Comparison of ENCODE assay signal across 10 mouse cellular contexts in genomic region chr11:4803951-4804350, GRCm38 (mm10). TPM values are rescaled to one million over a fixed set of nuclear protein-coding genes. Genes with fewer than 3 reads are reported as not detected.
A peak's percentile ranks its signal among the peaks of the same experiment; 100 is the strongest.
DNase-seq lines count a peak whose midpoint lies in the region; ATAC-seq and TF ChIP-seq lines count a peak whose summit lies in the region.
"Had no signal": no experiment of that assay in that cellular context is flagged by ENCODE, and none has a peak within 500 bp of the region (broad histone marks: within the 10 kb centered on the region; RNA-seq: fewer than 3 reads in every experiment).

No protein-coding gene starts in this region.

- H3K4me1 ChIP-seq in embryonic facial prominence, embryonic 14.5 days (ENCODE audit: control insufficient read depth, insufficient read depth, low read length), result peaks cover 6% of the 10 kb centered on the region; the same call in 1 of the 2 replicates
- peaks cover 18% of the 10 kb centered on the region for H3K4me1 ChIP-seq in embryonic facial prominence, embryonic 10.5 days
- no peaks in the 10 kb centered on the region for H3K4me1 ChIP-seq in midbrain, postnatal 0 days (ENCODE audit: insufficient read depth, low read length)
- peaks cover 2% of the 10 kb centered on the region; the same call in 1 of the 2 replicates for H3K4me1 ChIP-seq in midbrain, embryonic 13.5 days (replicated peaks)
- H3K4me1 ChIP-seq in heart, embryonic 16.5 days (ENCODE audit: control insufficient read depth, insufficient read depth, low read length), result peaks cover 9% of the 10 kb centered on the region

- peak; percentile 29 for DNase-seq in embryonic facial prominence, embryonic 14.5 days (ENCODE audit: low spot score)
- no peak for DNase-seq in embryonic facial prominence, embryonic 10.5 days (ENCODE audit: low spot score)
- DNase-seq in midbrain, postnatal 0 days (ENCODE audit: low spot score), result peak; percentile 30
- peak; percentile 13 to 44 for DNase-seq in thymus, postnatal 36 days
- DNase-seq in retina, postnatal 1 day, result no peak
- no peak for DNase-seq in left cerebral cortex, postnatal 14 days (ENCODE audit: low spot score in 2 of 2)

- H3K27ac ChIP-seq in embryonic facial prominence, embryonic 14.5 days (replicated peaks; ENCODE audit: low read depth, low read length), result peak overlapping the region; percentile 33; the same call in 1 of the 2 replicates
- no peak overlapping the region for H3K27ac ChIP-seq in embryonic facial prominence, embryonic 10.5 days (replicated peaks)
- H3K27ac ChIP-seq in midbrain, postnatal 0 days (ENCODE audit: low read depth, low read length), result peak overlapping the region; percentile 57; the same call in 1 of the 2 replicates
- no peak overlapping the region for H3K27ac ChIP-seq in midbrain, embryonic 13.5 days
- H3K27ac ChIP-seq in heart, embryonic 16.5 days (ENCODE audit: low read length), result peak overlapping the region; percentile 39; the same call in 1 of the 2 replicates
- H3K27ac ChIP-seq: embryonic facial prominence, embryonic 12.5 days had no signal

- ATAC-seq in embryonic facial prominence, embryonic 14.5 days (ENCODE audit: low read depth), result no peak
- no peak for ATAC-seq in midbrain, postnatal 0 days (ENCODE audit: low FRiP score)
- ATAC-seq in midbrain, embryonic 13.5 days, result no peak
- no peak for ATAC-seq in heart, embryonic 16.5 days (replicated peaks; ENCODE audit: extremely low read depth, insufficient read depth, low FRiP score)
- ATAC-seq: midbrain, embryonic 16.5 days had no signal

- no peaks in the 10 kb centered on the region for H3K9me3 ChIP-seq in embryonic facial prominence, embryonic 14.5 days (ENCODE audit: control insufficient read depth, low read length)
- H3K9me3 ChIP-seq in embryonic facial prominence, embryonic 10.5 days, result no peaks in the 10 kb centered on the region
- H3K9me3 ChIP-seq in midbrain, postnatal 0 days (ENCODE audit: low read length), result no peaks in the 10 kb centered on the region
- no peaks in the 10 kb centered on the region for H3K9me3 ChIP-seq in midbrain, embryonic 13.5 days
- no peaks in the 10 kb centered on the region for H3K9me3 ChIP-seq in heart, embryonic 16.5 days (replicated peaks; ENCODE audit: control insufficient read depth, low read length)
- H3K9me3 ChIP-seq: embryonic facial prominence, embryonic 12.5 days had no signal

- 44% methylated on average over 7 of the region's 7 CpGs for WGBS in embryonic facial prominence, embryonic 14.5 days
- WGBS in embryonic facial prominence, embryonic 10.5 days, result 47% methylated on average over 7 of the region's 7 CpGs
- 54% methylated on average over 7 of the region's 7 CpGs for WGBS in midbrain, postnatal 0 days
- 52% methylated on average over 7 of the region's 7 CpGs for WGBS in midbrain, embryonic 13.5 days
- 24% methylated on average over 7 of the region's 7 CpGs for WGBS in heart, embryonic 16.5 days

- TF ChIP-seq CTCF in midbrain, postnatal 0 days (IDR thresholded peaks at IDR 0.05), result no peak

- H3K4me2 ChIP-seq in embryonic facial prominence, embryonic 14.5 days (ENCODE audit: low read depth, low read length), result no peak overlapping the region
- H3K4me2 ChIP-seq in midbrain, postnatal 0 days (ENCODE audit: low read depth, low read length, poor library complexity, severe bottlenecking), result no peak overlapping the region
- no peak overlapping the region for H3K4me2 ChIP-seq in midbrain, embryonic 13.5 days (replicated peaks)
- no peak overlapping the region for H3K4me2 ChIP-seq in heart, embryonic 16.5 days (ENCODE audit: low read depth, low read length)
- H3K4me2 ChIP-seq: embryonic facial prominence, embryonic 12.5 days had no signal

- no peaks in the 10 kb centered on the region for H3K27me3 ChIP-seq in embryonic facial prominence, embryonic 14.5 days (replicated peaks; ENCODE audit: control insufficient read depth, insufficient read depth, low read length)
- no peaks in the 10 kb centered on the region for H3K27me3 ChIP-seq in embryonic facial prominence, embryonic 10.5 days (replicated peaks; ENCODE audit: low read depth, poor library complexity, severe bottlenecking)
- H3K27me3 ChIP-seq in midbrain, postnatal 0 days (ENCODE audit: insufficient read depth, low read length), result no peaks in the 10 kb centered on the region
- H3K27me3 ChIP-seq in midbrain, embryonic 13.5 days, result no peaks in the 10 kb centered on the region
- H3K27me3 ChIP-seq in heart, embryonic 16.5 days (ENCODE audit: control insufficient read depth, insufficient read depth, low read length), result no peaks in the 10 kb centered on the region
- H3K27me3 ChIP-seq: embryonic facial prominence, embryonic 12.5 days had no signal

- no peak overlapping the region for H3K9ac ChIP-seq in embryonic facial prominence, embryonic 14.5 days (ENCODE audit: low read depth, low read length)
- H3K9ac ChIP-seq in midbrain, postnatal 0 days (replicated peaks; ENCODE audit: low read length, poor library complexity, severe bottlenecking), result no peak overlapping the region
- no peak overlapping the region for H3K9ac ChIP-seq in midbrain, embryonic 13.5 days (replicated peaks)
- no peak overlapping the region for H3K9ac ChIP-seq in heart, embryonic 16.5 days (ENCODE audit: low read length)
- H3K9ac ChIP-seq: embryonic facial prominence, embryonic 12.5 days had no signal

- no peak overlapping the region for H3K4me3 ChIP-seq in embryonic facial prominence, embryonic 14.5 days (ENCODE audit: low read depth, low read length)
- H3K4me3 ChIP-seq in embryonic facial prominence, embryonic 10.5 days, result no peak overlapping the region
- H3K4me3 ChIP-seq in midbrain, postnatal 0 days (ENCODE audit: low read depth, low read length), result no peak overlapping the region
- no peak overlapping the region for H3K4me3 ChIP-seq in midbrain, embryonic 13.5 days (replicated peaks)
- H3K4me3 ChIP-seq in heart, embryonic 16.5 days (ENCODE audit: low read length), result no peak overlapping the region
- H3K4me3 ChIP-seq: embryonic facial prominence, embryonic 12.5 days had no signal

- H3K36me3 ChIP-seq in embryonic facial prominence, embryonic 14.5 days (ENCODE audit: control insufficient read depth, insufficient read depth, low read length), result peaks cover 51% of the 10 kb centered on the region
- H3K36me3 ChIP-seq in embryonic facial prominence, embryonic 10.5 days (replicated peaks), result peaks cover 61% of the 10 kb centered on the region
- H3K36me3 ChIP-seq in midbrain, postnatal 0 days (ENCODE audit: insufficient read depth, low read length), result peaks cover 11% of the 10 kb centered on the region; the same call in 1 of the 2 replicates
- H3K36me3 ChIP-seq in midbrain, embryonic 13.5 days, result peaks cover 37% of the 10 kb centered on the region
- H3K36me3 ChIP-seq in heart, embryonic 16.5 days (ENCODE audit: control insufficient read depth, insufficient read depth), result peaks cover 19% of the 10 kb centered on the region

- intact Hi-C loops in left cerebral cortex, postnatal 14 days (cut with DNase I), result no loop called here

RNA-seq across cellular contexts. Expression of gene Nf2, which starts 45.4 kb away (rescaled TPM):
- 40.5 and 43.1 TPM in 2 replicates for polyA plus RNA-seq in embryonic facial prominence, embryonic 14.5 days (2014; fragmentation: Nextera tagmentation; extraction: Ambion mirVana)
- 68.1 and 68.7 TPM in 2 replicates for polyA plus RNA-seq in embryonic facial prominence, embryonic 10.5 days (2016; fragmentation: Nextera tagmentation; extraction: Ambion mirVana)
- 103 and 107 TPM in 2 replicates for total RNA-seq in midbrain, postnatal 0 days (2014; rRNA removed)
- 48.4 and 51.5 TPM in 2 replicates for polyA plus RNA-seq in midbrain, postnatal 0 days (2015; fragmentation: Nextera tagmentation; extraction: Ambion mirVana)
- 60.1 and 61.3 TPM in 2 replicates for polyA plus RNA-seq in midbrain, embryonic 13.5 days (2015; fragmentation: Nextera tagmentation; extraction: Ambion mirVana)
- polyA plus RNA-seq in heart, embryonic 16.5 days (2015; fragmentation: Nextera tagmentation; extraction: Ambion mirVana), result 42.8 and 44.8 TPM in 2 replicates
- 100 to 1,000 TPM; 100 to 104 TPM for total RNA-seq in left cerebral cortex, postnatal 14 days (2021)

RNA-seq across cellular contexts. Expression of gene Cabp7, which starts 57.4 kb away (rescaled TPM):
- 0.15 and 0.30 TPM in 2 replicates for polyA plus RNA-seq in embryonic facial prominence, embryonic 14.5 days (2014; fragmentation: Nextera tagmentation; extraction: Ambion mirVana)
- polyA plus RNA-seq in embryonic facial prominence, embryonic 10.5 days (2016; fragmentation: Nextera tagmentation; extraction: Ambion mirVana), result 0.19 and 0.57 TPM in 2 replicates
- 13.1 and 15.7 TPM in 2 replicates for total RNA-seq in midbrain, postnatal 0 days (2014; rRNA removed)
- 1.8 and 2.1 TPM in 2 replicates for polyA plus RNA-seq in midbrain, postnatal 0 days (2015; fragmentation: Nextera tagmentation; extraction: Ambion mirVana)
- 0.69 and 1.0 TPM in 2 replicates for polyA plus RNA-seq in midbrain, embryonic 13.5 days (2015; fragmentation: Nextera tagmentation; extraction: Ambion mirVana)
- polyA plus RNA-seq in heart, embryonic 16.5 days (2015; fragmentation: Nextera tagmentation; extraction: Ambion mirVana), result 0.10 and 0.14 TPM in 2 replicates
- total RNA-seq in left cerebral cortex, postnatal 14 days (2021), result 10 to 100 TPM in 1 of 2 experiments, 1 to 10 TPM in 1; 5.8 to 14.4 TPM

Comparison
In these comparisons a context has a peak if more than half of its experiments do, and no peak if none do; other contexts are left out.
1. DNase-seq: peak in embryonic facial prominence, embryonic 14.5 days (single experiment), midbrain, postnatal 0 days (single experiment) and thymus, postnatal 36 days (2 of 2); none in embryonic facial prominence, embryonic 10.5 days (single experiment), retina, postnatal 1 day (single experiment) and left cerebral cortex, postnatal 14 days (0 of 2).
2. H3K27ac ChIP-seq: peak in embryonic facial prominence, embryonic 14.5 days (single experiment), midbrain, postnatal 0 days (single experiment) and heart, embryonic 16.5 days (single experiment); none in embryonic facial prominence, embryonic 10.5 days (single experiment) and midbrain, embryonic 13.5 days (single experiment).